Mouse (Mus musculus): ENCODE measurements at regions not wholly inside any gene's neighbourhood (a gene's known extent, or its start where the extent isn't known, plus 50 kb on each side); places are given as distances from the start of the nearest gene placed in this dataset.

- no peaks in the 10 kb centered on the region for H3K27me3 ChIP-seq (ENCODE audit: control insufficient read depth, insufficient read depth, low read length)
- WGBS = 10% methylated on average over 15 of the region's 15 CpGs
- H3K4me1 ChIP-seq (ENCODE audit: control insufficient read depth in 2 of 2, insufficient read depth in 2 of 2, low read length in 2 of 2) = peaks cover 21 to 23% of the 10 kb centered on the region in 2 experiments
- peak overlapping the region; percentile 63 to 85 for H3K27ac ChIP-seq (replicated peaks in 1 of 2; ENCODE audit: control insufficient read depth in 1 of 2, insufficient read depth in 1 of 2, low read depth in 2 of 2, low read length in 2 of 2)
- no peaks in the 10 kb centered on the region for H3K36me3 ChIP-seq (ENCODE audit: control insufficient read depth, insufficient read depth, low read length)
- no peaks in the 10 kb centered on the region for H3K9me3 ChIP-seq (ENCODE audit: control insufficient read depth, low read length)
- peak overlapping the region; percentile 16 for H3K9ac ChIP-seq (ENCODE audit: low read length)
- no peak overlapping the region for H3K4me3 ChIP-seq (ENCODE audit: control insufficient read depth in 1 of 2, insufficient read depth in 1 of 2, low read depth in 1 of 2, low read length in 2 of 2)
- no peak for ATAC-seq (ENCODE audit: insufficient number of reproducible peaks, insufficient read depth, low FRiP score, low read depth)
- H3K4me2 ChIP-seq (ENCODE audit: low read length) = peak overlapping the region; percentile 34
Observed at GRCm38 (mm10) chr2:30743976-30744620, 59.4 kb downstream of the 1700001O22Rik start.

GRCm38 (mm10) chr2:30743265-30743846 is 60.1 kb downstream of the 1700001O22Rik start:
- H3K4me1 ChIP-seq (ENCODE audit: control insufficient read depth in 2 of 2, insufficient read depth in 2 of 2, low read length in 2 of 2) = peaks cover 21 to 23% of the 10 kb centered on the region in 2 experiments
- H3K4me2 ChIP-seq (ENCODE audit: low read length) = peak overlapping the region; percentile 34; the same call in 1 of the 2 replicates
- no peak overlapping the region for H3K4me3 ChIP-seq (ENCODE audit: control insufficient read depth in 1 of 2, insufficient read depth in 1 of 2, low read depth in 1 of 2, low read length in 2 of 2)
- H3K9me3 ChIP-seq (ENCODE audit: control insufficient read depth, low read length) = no peaks in the 10 kb centered on the region
- H3K36me3 ChIP-seq (ENCODE audit: control insufficient read depth, insufficient read depth, low read length) = no peaks in the 10 kb centered on the region
- H3K9ac ChIP-seq (ENCODE audit: low read length) = peak overlapping the region; percentile 16
- peak overlapping the region; percentile 63 to 85 for H3K27ac ChIP-seq (replicated peaks in 1 of 2; ENCODE audit: control insufficient read depth in 1 of 2, insufficient read depth in 1 of 2, low read depth in 2 of 2, low read length in 2 of 2)
- no peak; the same call in 1 of the 2 replicates for ATAC-seq (ENCODE audit: insufficient number of reproducible peaks, insufficient read depth, low FRiP score, low read depth)
- WGBS = 20% methylated on average over 4 of the region's 4 CpGs
- no peaks in the 10 kb centered on the region for H3K27me3 ChIP-seq (ENCODE audit: control insufficient read depth, insufficient read depth, low read length)

GRCm38 (mm10) chr2:30741450-30741849 is 62.0 kb downstream of the 1700001O22Rik start:
- Histone ChIP-seq H3K4me1 (ENCODE audit: control insufficient read depth in 2 of 2, insufficient read depth in 2 of 2, low read length in 2 of 2) (peaks cover 21 to 23% of the 10 kb centered on the region in 2 experiments), H3K27me3 (ENCODE audit: control insufficient read depth, insufficient read depth, low read length) (no peaks in the 10 kb centered on the region), H3K9ac (ENCODE audit: low read length) (no peak overlapping the region), H3K9me3 (ENCODE audit: control insufficient read depth, low read length) (no peaks in the 10 kb centered on the region), H3K36me3 (ENCODE audit: control insufficient read depth, insufficient read depth, low read length) (no peaks in the 10 kb centered on the region), H3K27ac (replicated peaks in 1 of 2; ENCODE audit: control insufficient read depth in 1 of 2, insufficient read depth in 1 of 2, low read depth in 2 of 2, low read length in 2 of 2) (no peak overlapping the region), H3K4me3 (ENCODE audit: control insufficient read depth in 1 of 2, insufficient read depth in 1 of 2, low read depth in 1 of 2, low read length in 2 of 2) (no peak overlapping the region), H3K4me2 (ENCODE audit: low read length) (no peak overlapping the region)
- WGBS = 92% methylated on average over 2 of the region's 2 CpGs
- no peak for ATAC-seq (ENCODE audit: insufficient number of reproducible peaks, insufficient read depth, low FRiP score, low read depth)

GRCm38 (mm10) chr2:30737759-30738158 is 65.7 kb downstream of the 1700001O22Rik start:
- Histone ChIP-seq H3K4me1 (ENCODE audit: control insufficient read depth in 2 of 2, insufficient read depth in 2 of 2, low read length in 2 of 2) (peaks cover 3 to 10% of the 10 kb centered on the region in 2 experiments; a peak in 3 of 4 replicates), H3K27ac (replicated peaks in 1 of 2; ENCODE audit: control insufficient read depth in 1 of 2, insufficient read depth in 1 of 2, low read depth in 2 of 2, low read length in 2 of 2) (no peak overlapping the region), H3K4me2 (ENCODE audit: low read length) (no peak overlapping the region), H3K9me3 (ENCODE audit: control insufficient read depth, low read length) (no peaks in the 10 kb centered on the region), H3K27me3 (ENCODE audit: control insufficient read depth, insufficient read depth, low read length) (no peaks in the 10 kb centered on the region), H3K9ac (ENCODE audit: low read length) (no peak overlapping the region), H3K4me3 (ENCODE audit: control insufficient read depth in 1 of 2, insufficient read depth in 1 of 2, low read depth in 1 of 2, low read length in 2 of 2) (no peak overlapping the region), H3K36me3 (ENCODE audit: control insufficient read depth, insufficient read depth, low read length) (no peaks in the 10 kb centered on the region)
- ATAC-seq (ENCODE audit: insufficient number of reproducible peaks, insufficient read depth, low FRiP score, low read depth) = no peak
- 85% methylated on average over 5 of the region's 5 CpGs for WGBS

- H3K4me3 ChIP-seq (ENCODE audit: control insufficient read depth in 1 of 2, insufficient read depth in 1 of 2, low read depth in 1 of 2, low read length in 2 of 2) = no peak overlapping the region
- H3K36me3 ChIP-seq (ENCODE audit: control insufficient read depth, insufficient read depth, low read length) = no peaks in the 10 kb centered on the region
- H3K4me1 ChIP-seq (ENCODE audit: control insufficient read depth in 2 of 2, insufficient read depth in 2 of 2, low read length in 2 of 2) = peaks cover 0 to 5% of the 10 kb centered on the region in 2 experiments; a peak in 2 of 4 replicates
- H3K9me3 ChIP-seq (ENCODE audit: control insufficient read depth, low read length) = peaks cover 6% of the 10 kb centered on the region; the same call in 1 of the 2 replicates
- H3K27me3 ChIP-seq (ENCODE audit: control insufficient read depth, insufficient read depth, low read length) = no peaks in the 10 kb centered on the region
- H3K4me2 ChIP-seq (ENCODE audit: low read length) = no peak overlapping the region
- no peak overlapping the region for H3K27ac ChIP-seq (replicated peaks in 1 of 2; ENCODE audit: control insufficient read depth in 1 of 2, insufficient read depth in 1 of 2, low read depth in 2 of 2, low read length in 2 of 2)
- no peak overlapping the region; the same call in 1 of the 2 replicates for H3K9ac ChIP-seq (ENCODE audit: low read length)
- ATAC-seq (ENCODE audit: insufficient number of reproducible peaks, insufficient read depth, low FRiP score, low read depth) = no peak
- WGBS = 69% methylated on average over 6 of the region's 6 CpGs
Observed at GRCm38 (mm10) chr2:30736705-30737104, 66.8 kb downstream of the 1700001O22Rik start.

GRCm38 (mm10) chr2:30736236-30736635 is 67.2 kb downstream of the 1700001O22Rik start:
- Histone ChIP-seq H3K4me3 (ENCODE audit: control insufficient read depth in 1 of 2, insufficient read depth in 1 of 2, low read depth in 1 of 2, low read length in 2 of 2) (no peak overlapping the region), H3K27me3 (ENCODE audit: control insufficient read depth, insufficient read depth, low read length) (no peaks in the 10 kb centered on the region), H3K9ac (ENCODE audit: low read length) (no peak overlapping the region; the same call in 1 of the 2 replicates), H3K9me3 (ENCODE audit: control insufficient read depth, low read length) (peaks cover 7% of the 10 kb centered on the region; the same call in 1 of the 2 replicates), H3K4me2 (ENCODE audit: low read length) (no peak overlapping the region), H3K27ac (replicated peaks in 1 of 2; ENCODE audit: control insufficient read depth in 1 of 2, insufficient read depth in 1 of 2, low read depth in 2 of 2, low read length in 2 of 2) (no peak overlapping the region), H3K4me1 (ENCODE audit: control insufficient read depth in 2 of 2, insufficient read depth in 2 of 2, low read length in 2 of 2) (peaks cover 0 to 5% of the 10 kb centered on the region in 2 experiments; a peak in 2 of 4 replicates), H3K36me3 (ENCODE audit: control insufficient read depth, insufficient read depth, low read length) (no peaks in the 10 kb centered on the region)
- WGBS = 62% methylated on average over 2 of the region's 2 CpGs
- no peak for ATAC-seq (ENCODE audit: insufficient number of reproducible peaks, insufficient read depth, low FRiP score, low read depth)

GRCm38 (mm10) chr2:30733853-30734252 is 69.6 kb downstream of the 1700001O22Rik start:
- Histone ChIP-seq H3K9ac (ENCODE audit: low read length) (no peak overlapping the region), H3K4me3 (ENCODE audit: control insufficient read depth in 1 of 2, insufficient read depth in 1 of 2, low read depth in 1 of 2, low read length in 2 of 2) (no peak overlapping the region), H3K4me1 (ENCODE audit: control insufficient read depth in 2 of 2, insufficient read depth in 2 of 2, low read length in 2 of 2) (peaks cover 0 to 5% of the 10 kb centered on the region in 2 experiments; a peak in 2 of 4 replicates), H3K4me2 (ENCODE audit: low read length) (no peak overlapping the region), H3K9me3 (ENCODE audit: control insufficient read depth, low read length) (peaks cover 7% of the 10 kb centered on the region; the same call in 1 of the 2 replicates), H3K27me3 (ENCODE audit: control insufficient read depth, insufficient read depth, low read length) (no peaks in the 10 kb centered on the region), H3K36me3 (ENCODE audit: control insufficient read depth, insufficient read depth, low read length) (no peaks in the 10 kb centered on the region), H3K27ac (replicated peaks in 1 of 2; ENCODE audit: control insufficient read depth in 1 of 2, insufficient read depth in 1 of 2, low read depth in 2 of 2, low read length in 2 of 2) (no peak overlapping the region)
- ATAC-seq (ENCODE audit: insufficient number of reproducible peaks, insufficient read depth, low FRiP score, low read depth) = no peak
- 27% methylated on average over 6 of the region's 6 CpGs for WGBS

Data from heart, embryonic 14.5 days (tissue).